Mouse (Mus musculus): Measurements from ENCODE around the gene Tmem50b.

- no peak for TF ChIP-seq CTCF (IDR thresholded peaks at IDR 0.05; ENCODE audit: insufficient read depth, low read length)
- no peak for TF ChIP-seq POLR2A (IDR thresholded peaks at IDR 0.05; ENCODE audit: borderline replicate concordance, extremely low read depth, low read depth, low read length)
Observed at GRCm38 (mm10) chr16:91536372-91536771, 61.2 kb downstream of the Tmem50b start.
